Mouse (Mus musculus): ENCODE data around the gene Gm20388.
A peak's percentile ranks its signal among the peaks of the same experiment; 100 is the strongest.

Gene Gm20388

GRCm38 (mm10) chr8:123648245-123649170 is 3737.9 kb downstream of the Gm20388 start:
- no peak for DNase-seq (ENCODE audit: inconsistent ontology term)

DNA sequence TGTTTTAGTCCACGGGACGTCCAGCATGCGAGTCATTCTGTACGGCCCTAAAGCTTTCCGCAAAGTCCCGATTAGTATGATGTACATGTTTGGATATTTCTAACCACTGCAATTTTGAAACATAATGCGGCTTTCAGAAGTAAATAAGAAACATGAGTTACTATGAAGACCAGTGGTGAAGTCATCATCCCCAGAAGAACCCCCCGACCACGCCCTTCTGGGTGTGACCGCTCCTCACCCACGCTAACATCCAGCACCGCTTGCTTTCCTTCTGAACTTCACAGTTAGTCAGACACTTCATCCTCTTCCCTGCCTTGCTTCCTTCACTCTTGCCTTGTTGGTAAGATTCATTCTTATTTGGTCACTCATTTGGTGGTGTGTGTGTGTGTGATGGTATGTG is 3738.8 kb downstream of the Gm20388 start:
- no peak for DNase-seq (ENCODE audit: inconsistent ontology term)

DNA sequence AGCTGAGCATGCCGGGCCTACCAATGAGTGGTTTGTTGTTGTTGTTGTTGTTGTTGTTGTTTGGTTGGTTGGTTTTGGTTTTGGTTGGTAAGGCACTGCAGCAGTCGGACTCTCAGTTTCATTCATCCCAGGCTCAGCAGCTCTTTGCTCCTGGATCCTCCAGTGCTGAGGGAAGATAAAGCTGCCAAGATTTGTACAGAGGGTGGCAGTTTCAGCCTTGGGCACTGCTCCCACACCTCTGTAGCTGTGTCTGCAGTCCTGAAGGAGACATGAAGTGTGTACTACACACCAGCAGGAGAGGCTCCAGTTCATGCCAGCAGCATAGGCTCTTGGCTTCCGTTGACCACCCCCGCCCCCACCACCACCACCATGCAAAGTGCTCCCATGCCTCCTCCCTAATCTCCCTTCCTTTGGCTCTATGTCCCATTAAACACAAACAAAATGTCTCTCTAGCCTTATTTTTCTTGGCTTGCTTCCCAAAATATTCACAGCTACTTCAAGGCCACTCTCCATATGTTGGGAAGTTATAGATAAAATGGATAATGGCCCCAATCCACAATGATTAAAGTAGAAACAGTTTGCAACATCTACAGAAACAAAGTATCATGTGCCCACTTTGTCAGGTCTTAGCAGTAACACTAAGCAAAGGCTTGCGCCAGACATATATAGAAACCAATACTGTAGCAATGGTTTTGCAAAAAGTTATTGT is 3740.9 kb downstream of the Gm20388 start:
- no peak for DNase-seq (ENCODE audit: inconsistent ontology term)

- no peak for DNase-seq (ENCODE audit: inconsistent ontology term)
These were observed 3742.0 kb downstream of the Gm20388 start for GRCm38 (mm10) chr8:123652641-123653040.

DNA sequence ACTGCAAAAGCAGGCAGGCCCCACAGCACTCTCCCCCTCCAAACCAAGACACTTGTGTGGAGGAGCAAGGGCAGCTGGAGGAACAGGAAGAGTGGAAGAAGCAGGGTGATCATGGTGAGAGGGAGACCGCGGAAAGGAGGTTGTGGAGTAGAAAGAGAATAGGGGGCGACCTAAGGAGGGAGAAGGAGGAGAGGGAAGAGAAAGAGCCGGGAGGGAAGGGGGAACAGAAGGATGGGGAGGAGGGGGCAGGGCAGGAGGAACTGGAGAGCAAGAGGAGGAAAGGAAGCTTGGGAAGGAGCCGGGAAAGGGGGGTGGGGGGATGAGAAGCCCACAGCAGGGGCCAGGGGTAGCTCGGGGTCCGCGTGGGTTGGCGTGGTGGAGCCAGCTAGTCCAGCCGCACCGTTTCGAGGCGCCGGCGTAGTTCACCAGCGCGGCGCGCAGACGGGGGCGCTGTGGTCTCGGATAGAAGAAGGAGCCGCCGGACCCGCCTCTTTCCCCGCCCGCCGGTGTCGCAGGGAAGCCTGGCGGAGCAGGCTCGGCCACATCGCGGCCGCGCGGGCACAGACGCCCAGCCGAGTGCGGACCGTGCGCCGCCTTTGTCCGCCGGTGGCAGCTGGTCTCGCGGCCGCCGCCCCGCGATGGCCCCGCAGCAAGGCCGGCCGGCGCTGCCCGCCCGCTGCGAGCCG is 3742.8 kb downstream of the Gm20388 start, which contains the start of gene Rhou:
Gene Rhou (plus strand): TSS at position 622 of the 686 bp plus-strand sequence.
- peak; percentile 92 for DNase-seq (ENCODE audit: inconsistent ontology term)

DNA sequence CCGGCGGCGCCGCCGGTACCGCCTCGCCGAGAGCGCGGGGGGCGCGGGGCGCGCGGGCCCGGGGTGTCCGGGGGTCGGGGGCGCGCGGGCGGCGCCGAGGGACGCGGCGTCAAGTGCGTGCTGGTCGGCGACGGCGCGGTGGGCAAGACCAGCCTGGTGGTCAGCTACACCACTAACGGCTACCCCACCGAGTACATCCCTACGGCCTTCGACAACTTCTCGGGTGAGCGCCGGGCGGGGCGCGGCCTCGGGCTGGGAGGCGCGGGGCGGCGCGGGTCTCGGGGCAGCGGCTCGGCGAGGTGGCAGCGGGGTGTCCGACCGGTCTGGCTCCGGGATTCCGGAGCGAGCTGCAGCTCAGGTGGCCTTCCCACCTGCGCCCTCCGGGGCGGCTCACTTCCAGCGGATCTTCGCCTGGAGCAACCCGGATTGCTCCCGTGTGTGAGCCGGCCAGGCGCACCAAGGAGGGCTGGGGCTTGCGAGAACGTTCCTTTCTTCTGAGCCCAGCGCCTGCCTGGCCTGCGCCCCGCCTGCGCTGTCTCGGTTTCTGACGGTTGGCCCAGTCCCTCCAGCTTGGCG is 3743.4 kb downstream of the Gm20388 start:
- peak; percentile 79 for DNase-seq (ENCODE audit: inconsistent ontology term)

GRCm38 (mm10) chr8:123654763-123655162 is 3744.1 kb downstream of the Gm20388 start:
- no peak for DNase-seq (ENCODE audit: inconsistent ontology term)

GRCm38 (mm10) chr8:123655351-123655779 is 3744.7 kb downstream of the Gm20388 start:
- no peak for DNase-seq (ENCODE audit: inconsistent ontology term)

DNA sequence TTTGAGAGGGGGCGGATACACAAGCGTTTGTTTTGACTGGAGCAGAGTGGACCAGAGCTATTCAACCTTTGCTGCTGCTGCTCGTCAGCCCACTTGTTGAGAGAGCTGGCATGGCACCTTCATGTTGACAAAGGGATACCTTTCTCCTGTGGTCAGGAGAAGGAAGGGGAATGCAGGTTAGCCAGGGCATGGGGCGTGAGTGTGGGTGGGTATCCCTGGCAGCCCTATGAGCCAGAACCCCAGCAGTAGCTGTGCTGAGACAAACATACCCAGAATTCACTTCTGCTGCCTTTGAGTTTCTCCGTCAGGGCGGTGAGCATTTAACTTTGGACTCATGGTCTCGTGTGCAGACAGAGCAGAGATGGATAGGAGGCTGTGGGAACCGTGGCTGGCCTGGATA is 3747.2 kb downstream of the Gm20388 start:
- no peak for DNase-seq (ENCODE audit: inconsistent ontology term)

GRCm38 (mm10) chr8:123659469-123660057 is 3748.9 kb downstream of the Gm20388 start:
- DNase-seq (ENCODE audit: inconsistent ontology term) = no peak

- no peak for DNase-seq (ENCODE audit: inconsistent ontology term)
These were observed 3750.9 kb downstream of the Gm20388 start for GRCm38 (mm10) chr8:123661515-123661914.

DNA sequence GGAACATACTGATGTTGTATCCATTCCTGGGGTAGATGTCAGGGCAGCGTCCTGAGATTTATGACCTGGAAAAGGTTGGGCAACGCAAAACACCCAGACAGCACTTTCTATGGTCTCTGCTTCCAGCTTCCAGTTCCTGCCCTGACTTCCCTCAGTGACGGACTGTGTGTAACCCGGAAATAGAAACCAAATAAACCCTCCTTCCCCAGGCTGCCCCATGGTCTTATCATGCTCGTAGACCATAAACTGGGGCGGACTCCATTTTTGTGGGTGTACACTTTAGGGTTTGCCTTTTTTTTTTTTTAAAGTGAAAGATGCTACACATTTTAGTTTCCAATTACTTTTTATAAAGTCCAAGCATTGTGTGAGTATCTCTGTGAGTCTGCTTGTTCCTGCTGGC is 3754.9 kb downstream of the Gm20388 start:
- no peak for DNase-seq (ENCODE audit: inconsistent ontology term)

DNA sequence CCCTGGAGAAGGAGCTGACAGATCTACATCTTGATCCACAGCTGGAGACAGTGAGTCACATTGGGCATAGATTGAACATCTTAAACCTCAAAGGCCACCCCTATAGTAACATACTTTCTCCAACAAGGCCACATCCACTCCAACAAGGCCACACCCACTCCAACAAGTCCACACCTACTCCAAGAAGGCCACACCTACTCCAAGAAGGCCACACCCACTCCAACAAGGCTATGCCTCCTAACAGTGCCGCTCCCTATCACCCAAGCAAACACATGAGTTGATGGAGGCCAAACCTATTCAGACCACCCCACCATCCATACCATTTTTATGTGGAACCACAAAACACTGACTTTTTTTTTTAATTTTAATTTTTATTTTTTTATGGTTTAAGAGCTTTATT is 3756.2 kb downstream of the Gm20388 start:
- DNase-seq (ENCODE audit: inconsistent ontology term) = no peak

DNA sequence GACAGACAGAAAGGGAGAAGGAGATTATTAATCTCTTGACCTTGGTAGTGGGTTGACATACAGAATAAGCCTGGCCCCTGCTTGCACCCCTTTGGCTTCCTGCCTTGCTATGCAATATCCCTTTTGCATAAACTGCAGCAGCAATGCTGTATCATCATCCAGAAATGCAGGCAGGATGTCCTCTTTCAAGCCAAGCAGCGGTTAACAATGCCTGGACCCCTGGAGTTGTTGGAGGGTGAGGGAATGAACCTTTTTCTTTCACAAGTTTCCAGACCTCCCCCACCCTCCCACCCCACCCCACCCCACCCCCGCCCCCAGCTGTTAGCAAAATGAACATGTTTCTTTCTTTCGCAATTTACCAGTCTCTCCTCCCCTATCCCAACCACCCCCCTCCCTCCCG is 3758.0 kb downstream of the Gm20388 start:
- DNase-seq (ENCODE audit: inconsistent ontology term) = peak; percentile 23

GRCm38 (mm10) chr8:123670766-123671165 is 3760.1 kb downstream of the Gm20388 start:
- no peak for DNase-seq (ENCODE audit: inconsistent ontology term)

DNA sequence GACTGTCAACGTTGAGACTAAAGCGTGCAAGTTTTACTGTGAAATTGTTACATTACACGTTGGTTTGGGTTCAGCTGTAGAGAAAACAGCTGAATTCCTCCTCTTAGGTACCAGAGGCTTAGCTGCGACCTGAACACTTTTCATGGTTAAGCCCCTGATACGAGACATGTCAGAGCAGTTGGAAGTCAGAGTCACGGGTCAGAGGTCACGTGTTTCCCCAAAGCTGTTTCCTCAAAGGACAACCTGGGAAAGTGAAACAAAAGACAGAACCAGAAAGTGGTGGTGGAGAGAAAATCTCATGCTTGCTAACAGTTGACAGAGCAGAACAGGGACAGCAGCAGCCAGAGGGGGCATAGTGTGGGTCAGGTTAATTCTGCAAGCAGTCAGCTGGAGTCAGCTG is 3760.8 kb downstream of the Gm20388 start:
- DNase-seq (ENCODE audit: inconsistent ontology term) = no peak

GRCm38 (mm10) chr8:123672648-123673047 is 3762.0 kb downstream of the Gm20388 start:
- peak; percentile 72 for DNase-seq (ENCODE audit: inconsistent ontology term)

DNA sequence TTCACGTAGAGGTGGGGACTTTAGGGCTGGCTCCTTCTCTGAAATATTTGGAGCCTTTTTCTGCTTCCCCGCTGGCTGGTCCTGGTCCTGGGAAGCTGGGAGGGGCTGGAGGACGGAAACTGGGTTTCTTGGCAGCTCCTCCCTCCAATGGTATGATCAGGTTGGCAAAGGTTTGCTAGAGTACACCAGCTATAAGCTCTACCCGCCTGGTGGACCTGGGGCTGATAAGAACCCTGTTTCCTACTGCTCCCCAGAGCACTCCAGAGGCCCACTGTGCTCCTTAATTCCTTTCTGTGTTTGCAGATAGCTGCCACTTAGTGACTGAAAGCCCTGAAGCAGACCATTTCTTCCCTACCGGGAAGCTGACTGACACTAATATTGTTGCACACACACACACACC is 3765.0 kb downstream of the Gm20388 start:
- no peak for DNase-seq (ENCODE audit: inconsistent ontology term)

DNA sequence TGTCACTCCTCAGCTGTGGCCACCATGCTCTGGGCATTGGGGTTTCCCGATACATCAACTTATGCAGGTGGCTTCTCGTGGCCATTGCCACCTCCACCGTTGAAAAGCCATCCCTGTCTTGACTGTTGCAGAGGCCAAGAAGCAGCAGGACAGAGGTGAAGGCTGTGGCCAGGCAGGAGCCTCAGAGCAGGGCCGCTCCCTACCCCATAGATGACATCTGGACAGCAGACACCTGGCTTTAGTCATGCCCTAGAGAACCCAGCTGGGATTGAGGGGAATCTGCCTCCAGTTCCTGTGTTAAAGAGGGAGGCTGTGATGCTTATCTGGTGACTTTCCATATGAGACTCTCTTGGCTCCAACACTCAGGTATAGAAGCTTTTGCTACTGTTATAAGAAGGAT is 3767.7 kb downstream of the Gm20388 start:
- DNase-seq (ENCODE audit: inconsistent ontology term) = no peak

DNA sequence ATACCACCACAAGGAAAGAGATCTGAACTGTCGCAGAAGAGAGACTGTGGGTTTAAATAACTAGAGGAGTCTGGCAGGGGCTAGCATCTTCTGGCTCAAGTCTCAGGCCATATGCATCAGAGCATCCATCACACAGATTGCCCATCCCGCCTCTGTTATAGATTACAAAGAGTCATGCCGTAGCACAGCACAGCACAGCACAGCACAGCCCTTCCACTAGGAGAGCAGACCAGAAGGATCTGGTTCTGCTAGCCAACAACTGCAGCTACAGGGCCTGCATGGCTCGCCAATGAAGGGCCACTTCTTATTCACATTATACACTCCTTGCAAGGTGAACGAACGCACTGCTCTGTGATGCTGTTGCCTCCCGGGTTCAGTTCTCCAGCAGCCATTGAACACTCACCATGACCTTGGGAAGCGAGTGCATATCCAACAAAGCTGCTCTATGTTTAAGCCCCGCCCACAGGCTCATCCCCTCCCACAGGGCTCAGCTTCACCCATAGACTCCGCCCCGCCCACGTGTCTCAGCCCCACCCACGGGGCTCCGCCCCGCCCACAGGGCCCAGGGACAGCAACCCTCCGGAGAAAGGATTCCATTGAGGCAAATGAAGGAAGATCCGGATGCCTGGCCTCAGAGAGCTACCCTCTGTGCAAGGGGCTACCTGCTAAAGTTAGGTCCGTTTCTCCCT is 3771.6 kb downstream of the Gm20388 start:
- peak; percentile 53 for DNase-seq (ENCODE audit: inconsistent ontology term)

- DNase-seq (ENCODE audit: inconsistent ontology term) = no peak
These were observed 3772.7 kb downstream of the Gm20388 start for GRCm38 (mm10) chr8:123683321-123683720.

All from Muller cell, postnatal 12 days (primary cell).